Comparison of ENCODE assay signal across 14 mouse cellular contexts in genomic region chr10:40134906-40135305, GRCm38 (mm10).
"Had no signal": no experiment of that assay in that cellular context is flagged by ENCODE, and none has a peak within 500 bp of the region (broad histone marks: within the 10 kb centered on the region; RNA-seq: fewer than 3 reads in every experiment).

No protein-coding gene starts in this region.

- H3K36me3 ChIP-seq: lung, embryonic 15.5 days had no signal

- H3K4me1 ChIP-seq: lung, embryonic 15.5 days had no signal

- H3K4me2 ChIP-seq: lung, embryonic 15.5 days; midbrain, embryonic 11.5 days had no signal

- H3K27ac ChIP-seq: kidney, postnatal 0 days; layer of hippocampus, adult 2 months; lung, embryonic 15.5 days had no signal

- ATAC-seq: intestine, embryonic 16.5 days had no signal

- H3K4me3 ChIP-seq: layer of hippocampus, adult 2 months; lung, embryonic 15.5 days had no signal

- H3K9ac ChIP-seq: lung, embryonic 15.5 days had no signal

- DNase-seq: kidney, adult 2 months; kidney, postnatal 25 days; layer of hippocampus, adult 9-11 months; lung, adult 18-20 months; lung, postnatal 14 days; lung, postnatal 4 days; midbrain, embryonic 14.5 days; thymus, adult 18-20 months; thymus, postnatal 36 days had no signal

- H3K9me3 ChIP-seq: lung, embryonic 15.5 days had no signal
